Mouse (Mus musculus): ENCODE measurements around the gene Kcnc2.

- TF ChIP-seq CTCF (IDR thresholded peaks at IDR 0.05; ENCODE audit: low read depth, low read length): no peak
- TF ChIP-seq POLR2A (IDR thresholded peaks at IDR 0.05; ENCODE audit: insufficient read depth, low read length): no peak
These were observed 173.7 kb downstream of the Kcnc2 start for GRCm38 (mm10) chr10:112444640-112445039.
